Mouse (Mus musculus) forebrain, embryonic 15.5 days (tissue): ENCODE measurements around the gene Glipr2. TPM values are rescaled to one million over a fixed set of nuclear protein-coding genes. Genes with fewer than 3 reads are reported as not detected.

ENCODE experiments used
- ATAC-seq: fragments of 200-750 bp; cut with Nextera tagmentation; replicated peaks from 2 replicates; pipeline ENCODE4 v1.8.0; 2017; ENCODE audit warnings: mild to moderate bottlenecking, moderate TSS enrichment, moderate library complexity
- H3K27ac ChIP-seq: fragments of 300-500 bp; sonication (generic); replicated peaks from 2 replicates; pipeline ENCODE4 v1.5.1; 2015; ENCODE audit warnings: mild to moderate bottlenecking, inconsistent platforms
- H3K27me3 ChIP-seq: fragments of 300-500 bp; sonication (generic); 2 replicates; pipeline ENCODE4 v1.6.1; 2015; ENCODE audit warnings: inconsistent platforms
- H3K36me3 ChIP-seq: fragments of 300-500 bp; sonication (generic); 2 replicates; pipeline ENCODE4 v1.6.1; 2015; ENCODE audit warnings: mild to moderate bottlenecking, inconsistent platforms
- H3K4me1 ChIP-seq: fragments of 300-500 bp; sonication (generic); 2 replicates; pipeline ENCODE4 v1.6.1; 2015; ENCODE audit warnings: inconsistent platforms
- H3K4me2 ChIP-seq: fragments of 300-500 bp; sonication (generic); replicated peaks from 2 replicates; pipeline ENCODE4 v1.6.1; 2015; ENCODE audit warnings: mild to moderate bottlenecking, inconsistent platforms
- H3K4me3 ChIP-seq: fragments of 300-500 bp; sonication (generic); 2 replicates; pipeline ENCODE4 v1.5.1; 2015; ENCODE audit warnings: mild to moderate bottlenecking, inconsistent platforms
- H3K9ac ChIP-seq: fragments of 300-500 bp; sonication (generic); replicated peaks from 2 replicates; pipeline ENCODE4 v1.6.1; 2015; ENCODE audit warnings: mild to moderate bottlenecking, inconsistent platforms
- H3K9me3 ChIP-seq: fragments of 300-500 bp; sonication (generic); 2 replicates; pipeline ENCODE4 v1.6.1; 2016; ENCODE audit warnings: inconsistent platforms
- WGBS: fragments of 180-500 bp; shearing (Covaris S2); methylation state at CpG from one replicate; pipeline ENCODE4 v1.1.7; 2015; ENCODE audit warnings: mixed read lengths; 5-methylcytosine and 5-hydroxymethylcytosine counted together
- polyA plus RNA-seq: library from polyadenylated mRNA; unstranded; fragments of >200 nt; fragmentation: Nextera tagmentation; extraction: Ambion mirVana; gene quantifications from 2 replicates; pipeline ENCODE4 v1.2.1, GENCODE M21; 2015

Glipr2 gene
- polyA plus RNA-seq, 1 experiment from 2014 or later: 30.0 TPM

DNA sequence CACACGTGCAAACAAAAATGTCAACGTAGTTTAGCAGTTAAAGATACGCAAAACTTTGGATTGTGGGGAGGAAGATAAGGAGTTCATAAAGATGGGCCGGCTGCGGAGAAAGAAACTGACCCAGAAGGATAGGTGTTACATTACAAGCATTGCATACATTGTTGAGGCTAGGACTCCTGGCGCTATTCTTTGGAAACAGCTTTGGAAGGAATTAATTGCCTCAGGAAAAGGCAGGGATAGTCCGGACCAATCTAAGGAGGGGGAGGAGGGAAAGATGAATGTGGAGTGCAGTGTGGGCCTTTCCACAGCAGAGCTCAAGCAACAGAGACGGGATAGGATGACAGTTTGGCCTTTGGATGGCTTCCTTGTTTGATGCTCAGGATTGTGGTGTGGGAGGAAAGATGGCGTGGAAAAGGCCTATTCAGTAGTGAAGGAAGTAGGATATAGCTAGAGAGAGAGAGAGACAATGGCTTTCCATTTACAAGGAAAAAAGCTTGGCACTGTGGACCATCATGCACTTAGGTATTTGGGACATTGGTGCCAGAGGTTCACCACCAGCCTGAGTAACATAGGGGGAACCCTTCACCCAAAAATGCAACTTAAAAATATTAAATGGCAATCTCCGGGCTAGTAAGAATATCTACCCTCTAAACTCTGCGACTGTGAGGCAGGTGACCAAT is 56.3 kb downstream of the Glipr2 start:
- Histone ChIP-seq H3K9ac (peak overlapping the region; percentile 98), H3K4me1 (peaks cover 30% of the 10 kb centered on the region), H3K27ac (no peak overlapping the region), H3K27me3 (no peaks in the 10 kb centered on the region), H3K36me3 (no peaks in the 10 kb centered on the region; the same call in 1 of the 2 replicates), H3K9me3 (no peaks in the 10 kb centered on the region), H3K4me3 (peak overlapping the region; percentile 97), H3K4me2 (peak overlapping the region; percentile 97)
- 26% methylated on average over 11 of the region's 11 CpGs for WGBS
- no peak for ATAC-seq

DNA sequence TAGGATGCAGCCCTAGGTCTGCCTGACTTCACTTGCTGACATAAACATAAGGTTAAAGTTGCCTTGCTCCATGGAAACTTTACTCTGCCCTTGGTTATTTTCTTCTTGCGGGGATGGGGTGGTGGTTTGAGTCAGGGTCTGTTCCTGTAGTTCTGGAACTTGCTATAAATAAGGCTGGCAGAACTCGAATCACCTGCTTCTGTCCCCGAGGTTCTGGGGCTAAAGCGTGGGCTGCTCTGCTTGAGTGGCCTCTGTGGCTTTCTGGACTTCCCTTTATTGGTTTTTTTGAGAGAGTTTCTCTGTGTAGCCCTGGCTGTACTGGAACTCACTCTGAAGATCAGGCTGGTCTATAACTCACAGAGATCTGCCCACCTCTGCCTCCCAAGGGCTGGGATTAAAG is 58.9 kb downstream of the Glipr2 start:
- H3K9me3 ChIP-seq: no peaks in the 10 kb centered on the region
- H3K4me2 ChIP-seq: no peak overlapping the region
- 91% methylated on average over 4 of the region's 4 CpGs for WGBS
- no peak for ATAC-seq
- H3K27me3 ChIP-seq: no peaks in the 10 kb centered on the region
- H3K4me1 ChIP-seq: peaks cover 30% of the 10 kb centered on the region
- H3K36me3 ChIP-seq: peaks cover 23% of the 10 kb centered on the region
- no peak overlapping the region for H3K9ac ChIP-seq
- H3K4me3 ChIP-seq: no peak overlapping the region
- no peak overlapping the region for H3K27ac ChIP-seq

DNA sequence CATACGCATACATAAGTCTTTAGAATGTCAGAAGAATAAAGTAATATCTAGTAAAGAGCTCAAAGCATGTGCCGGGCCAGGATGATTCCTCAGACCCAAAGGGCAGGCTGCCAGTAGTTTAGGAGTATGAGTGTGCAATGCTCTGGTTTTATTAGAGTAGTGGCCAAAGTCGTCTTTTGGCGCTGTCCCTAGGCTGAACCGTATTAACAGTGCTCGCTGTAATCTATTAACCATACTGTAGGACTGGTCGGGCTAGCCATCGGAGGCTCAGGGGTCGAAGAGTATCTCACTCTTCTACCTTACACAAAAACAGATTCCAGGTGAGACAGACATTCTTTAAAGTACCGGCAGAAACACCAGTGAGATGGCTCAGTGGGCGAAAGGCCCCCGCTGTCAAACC is 59.6 kb downstream of the Glipr2 start:
- Histone ChIP-seq H3K4me3 (no peak overlapping the region), H3K9me3 (no peaks in the 10 kb centered on the region), H3K9ac (no peak overlapping the region), H3K27ac (no peak overlapping the region), H3K4me1 (peaks cover 29% of the 10 kb centered on the region), H3K27me3 (no peaks in the 10 kb centered on the region), H3K36me3 (peaks cover 26% of the 10 kb centered on the region), H3K4me2 (no peak overlapping the region)
- ATAC-seq: no peak
- WGBS: 93% methylated on average over 12 of the region's 12 CpGs

DNA sequence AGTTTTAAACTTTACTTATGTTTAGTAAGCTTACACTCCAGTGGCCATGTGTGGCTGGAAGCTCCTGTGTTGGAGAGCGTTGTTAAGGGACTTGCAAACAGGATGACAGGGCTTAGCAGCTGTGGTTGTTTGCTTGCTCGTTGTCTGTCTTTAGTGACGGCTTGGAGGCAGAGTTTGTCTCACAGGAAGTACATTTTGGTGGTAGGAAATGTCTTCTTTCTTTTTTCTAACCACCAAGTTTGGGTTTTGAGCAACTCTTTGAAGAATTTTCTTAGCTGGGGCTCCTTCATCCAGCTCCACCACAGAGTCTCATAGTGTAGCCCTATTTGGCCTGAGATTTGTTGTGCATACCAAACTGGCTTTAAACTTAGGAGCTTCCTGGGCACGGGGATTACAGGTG is 65.1 kb downstream of the Glipr2 start:
- H3K9me3 ChIP-seq: no peaks in the 10 kb centered on the region
- no peak for ATAC-seq
- 88% methylated on average over 4 of the region's 4 CpGs for whole genome bisulfite sequencing
- peaks cover 68% of the 10 kb centered on the region for H3K36me3 ChIP-seq
- no peak overlapping the region for H3K27ac ChIP-seq
- H3K4me1 ChIP-seq: no peaks in the 10 kb centered on the region
- H3K4me3 ChIP-seq: no peak overlapping the region
- no peak overlapping the region for H3K4me2 ChIP-seq
- H3K27me3 ChIP-seq: no peaks in the 10 kb centered on the region
- no peak overlapping the region for H3K9ac ChIP-seq

DNA sequence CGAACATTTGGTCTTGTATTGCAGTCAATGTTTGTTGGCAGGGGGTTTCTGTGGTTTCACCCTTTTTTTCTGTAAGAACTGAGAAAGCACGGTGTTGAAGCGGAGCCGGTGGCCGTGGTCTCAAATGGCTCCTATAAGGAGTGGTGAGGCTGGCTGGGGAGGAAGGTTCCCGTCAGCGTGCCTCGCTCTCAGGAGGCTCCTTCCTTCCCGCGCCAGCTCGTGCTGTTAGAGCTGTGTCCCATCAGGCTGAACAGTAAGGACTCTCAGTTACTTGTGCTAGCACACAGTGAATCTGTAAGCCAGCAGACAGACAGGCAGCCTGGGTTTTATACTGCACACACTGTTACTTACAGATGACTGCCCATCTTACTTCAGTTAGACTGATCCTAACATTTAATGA is 65.6 kb downstream of the Glipr2 start:
- no peaks in the 10 kb centered on the region for H3K27me3 ChIP-seq
- no peaks in the 10 kb centered on the region for H3K4me1 ChIP-seq
- H3K9ac ChIP-seq: no peak overlapping the region
- ATAC-seq: no peak
- H3K27ac ChIP-seq: no peak overlapping the region
- no peaks in the 10 kb centered on the region for H3K9me3 ChIP-seq
- no peak overlapping the region for H3K4me3 ChIP-seq
- H3K36me3 ChIP-seq: peaks cover 72% of the 10 kb centered on the region
- 93% methylated on average over 11 of the region's 11 CpGs for WGBS
- no peak overlapping the region for H3K4me2 ChIP-seq

DNA sequence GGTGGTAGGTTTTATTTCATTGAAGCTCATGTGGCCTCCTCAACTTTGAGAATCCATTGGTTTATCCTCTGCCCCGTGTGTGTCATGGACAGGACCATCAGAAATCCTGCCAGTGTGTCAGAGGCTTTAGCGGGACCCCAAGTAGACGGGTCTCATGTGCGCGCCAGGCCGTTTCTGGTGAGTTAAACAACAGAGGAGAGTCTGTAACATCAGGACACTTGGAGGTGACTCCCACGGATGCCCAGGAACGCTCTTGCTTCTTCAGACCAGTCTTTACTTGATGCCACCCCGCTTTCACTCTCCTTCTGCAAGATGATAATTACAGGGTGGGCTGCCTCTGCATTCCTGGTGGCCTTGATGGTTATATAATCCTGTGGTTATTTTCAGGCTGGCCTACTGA is 66.5 kb downstream of the Glipr2 start:
- H3K9me3 ChIP-seq: no peaks in the 10 kb centered on the region
- H3K4me2 ChIP-seq: no peak overlapping the region
- no peak overlapping the region for H3K9ac ChIP-seq
- no peak overlapping the region for H3K4me3 ChIP-seq
- H3K36me3 ChIP-seq: peaks cover 81% of the 10 kb centered on the region
- no peaks in the 10 kb centered on the region for H3K4me1 ChIP-seq
- WGBS: 96% methylated on average over 9 of the region's 9 CpGs
- no peaks in the 10 kb centered on the region for H3K27me3 ChIP-seq
- no peak overlapping the region for H3K27ac ChIP-seq
- ATAC-seq: no peak

DNA sequence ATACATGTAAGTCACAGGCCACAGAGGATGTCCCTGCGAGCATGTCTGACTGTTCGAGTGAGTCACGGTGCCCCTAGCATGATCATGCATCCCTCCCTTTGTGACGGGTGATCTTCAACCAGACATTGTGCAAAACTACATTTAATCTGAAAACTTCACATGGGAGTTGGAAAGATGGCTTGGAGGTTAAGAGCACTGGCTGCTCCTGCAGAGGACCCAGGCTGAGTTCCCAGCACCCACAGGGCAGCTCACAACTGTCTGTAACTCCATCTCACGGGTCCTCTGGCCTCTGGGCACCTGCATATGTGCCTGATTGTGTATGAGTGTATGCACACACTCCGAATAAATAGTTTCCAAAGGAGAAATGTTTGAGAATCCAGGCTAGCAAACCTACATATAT is 67.0 kb downstream of the Glipr2 start:
- WGBS: 98% methylated on average over 6 of the region's 6 CpGs
- H3K27ac ChIP-seq: no peak overlapping the region
- H3K4me3 ChIP-seq: no peak overlapping the region
- ATAC-seq: no peak
- H3K4me2 ChIP-seq: no peak overlapping the region
- H3K4me1 ChIP-seq: no peaks in the 10 kb centered on the region
- H3K9ac ChIP-seq: no peak overlapping the region
- no peaks in the 10 kb centered on the region for H3K27me3 ChIP-seq
- H3K9me3 ChIP-seq: no peaks in the 10 kb centered on the region
- H3K36me3 ChIP-seq: peaks cover 82% of the 10 kb centered on the region

DNA sequence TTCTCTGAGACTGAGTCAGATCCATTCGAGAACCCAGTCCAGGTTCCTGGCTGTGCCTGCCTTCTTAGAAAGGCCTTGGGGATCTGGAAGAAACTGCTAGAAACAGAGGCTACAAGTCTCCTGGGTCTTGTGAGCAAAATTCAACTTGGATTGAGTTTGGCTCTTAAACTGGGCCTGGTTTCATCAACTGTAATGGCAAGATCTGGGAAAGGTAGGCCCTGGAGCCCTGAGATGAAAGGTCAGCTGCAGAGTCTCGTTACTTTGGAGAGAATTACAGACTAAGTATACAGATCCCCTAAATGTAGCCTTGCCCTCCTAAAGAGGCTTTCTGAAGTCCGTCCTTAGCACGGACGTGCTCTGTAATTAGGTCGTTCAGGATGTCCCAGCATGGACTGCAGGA is 68.4 kb downstream of the Glipr2 start:
- 84% methylated on average over 6 of the region's 6 CpGs for WGBS
- Histone ChIP-seq H3K27ac (no peak overlapping the region), H3K4me1 (no peaks in the 10 kb centered on the region), H3K36me3 (peaks cover 80% of the 10 kb centered on the region), H3K9me3 (no peaks in the 10 kb centered on the region), H3K9ac (no peak overlapping the region), H3K27me3 (no peaks in the 10 kb centered on the region), H3K4me3 (no peak overlapping the region), H3K4me2 (no peak overlapping the region)
- ATAC-seq: no peak

Other genes starting within 250 kb of the Glipr2 start
- gene Olfr71, start 247.1 kb upstream of the Glipr2 start, polyA plus RNA-seq: not detected in 2 replicates
- gene Hrct1, start 230.2 kb upstream of the Glipr2 start, polyA plus RNA-seq: 0.19 and 0.42 TPM in 2 replicates
- gene Spaar, start 227.4 kb upstream of the Glipr2 start, polyA plus RNA-seq: 0.08 TPM in 1 of 2 replicates, not detected in the other
- not detected in 2 replicates for gene Olfr159, start 186.4 kb upstream of the Glipr2 start, polyA plus RNA-seq
- gene Olfr156, start 133.5 kb upstream of the Glipr2 start, polyA plus RNA-seq: not detected in 2 replicates
- not detected in 2 replicates for gene Olfr157, start 117.2 kb upstream of the Glipr2 start, polyA plus RNA-seq
- gene Olfr155, start 105.8 kb upstream of the Glipr2 start, polyA plus RNA-seq: not detected in 2 replicates
- gene Reck, start 81.9 kb upstream of the Glipr2 start, polyA plus RNA-seq: 4.1 and 4.4 TPM in 2 replicates
- not detected in 2 replicates for gene Ccin, start 26.1 kb downstream of the Glipr2 start, polyA plus RNA-seq
- 309 and 310 TPM in 2 replicates for gene Clta, start 47.1 kb downstream of the Glipr2 start, polyA plus RNA-seq
- gene Gne, start 126.8 kb downstream of the Glipr2 start, polyA plus RNA-seq: 24.6 and 26.3 TPM in 2 replicates